Mouse (Mus musculus) frontal cortex, postnatal 10 days (tissue): Measurements from ENCODE around the gene Tacr2.
A peak's percentile ranks its signal among the peaks of the same experiment; 100 is the strongest.

Experiments
- DNase-seq, 2 experiments: peaks; one replicate each; pipeline ENCODE4 v3.0.0; 2022; ENCODE audit warnings: low spot score in 2 of 2, mixed read lengths in 1 of 2

Tacr2 gene

DNA sequence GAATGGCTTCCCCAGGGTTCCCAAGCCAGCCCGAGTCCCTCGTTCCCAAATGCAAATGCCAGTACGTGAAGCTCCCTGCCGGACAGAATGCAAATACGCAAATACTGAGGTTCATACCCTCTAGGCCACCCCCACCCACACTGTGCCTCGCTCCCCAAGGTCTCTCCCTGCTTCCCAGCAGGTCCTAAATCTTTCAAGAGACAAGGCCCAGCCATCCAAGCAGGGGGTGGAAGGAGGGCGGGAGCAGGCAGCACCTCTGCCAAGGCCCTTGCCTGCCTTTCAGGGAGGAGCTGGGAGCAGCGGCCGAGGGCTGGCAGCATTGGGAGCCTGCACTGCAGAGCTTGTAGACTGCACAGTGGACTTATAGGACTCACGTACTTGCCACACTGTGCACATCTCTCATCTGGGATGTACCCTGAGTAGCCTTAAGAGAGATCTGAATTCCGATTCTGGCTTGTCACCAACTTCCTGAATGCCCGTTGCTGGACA, at the start of gene Tacr2:
Tacr2 (plus strand) TSS at position 439 of the 489 bp plus-strand sequence.
- DNase-seq: no peak

DNA sequence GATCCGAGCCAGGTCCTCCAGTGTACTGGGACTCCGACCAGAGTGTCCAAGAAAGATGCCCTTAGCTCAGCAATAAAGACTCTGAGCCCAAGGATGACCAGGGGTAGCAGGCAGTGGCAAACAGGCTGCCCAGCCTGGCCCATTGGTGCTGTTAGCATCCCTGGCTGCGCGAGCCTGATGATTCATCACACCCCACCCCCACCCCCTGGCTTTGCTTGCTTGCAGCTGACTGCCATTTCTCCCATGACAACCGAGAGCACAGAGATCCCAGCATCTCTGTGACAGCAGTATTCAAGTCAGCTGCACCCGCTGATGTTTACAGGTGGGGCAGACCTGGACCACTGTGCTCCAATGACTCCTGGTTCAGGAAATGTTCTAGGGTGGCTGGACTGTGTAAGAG, 49.7 kb upstream of the Tacr2 start:
- no peak for DNase-seq

DNA sequence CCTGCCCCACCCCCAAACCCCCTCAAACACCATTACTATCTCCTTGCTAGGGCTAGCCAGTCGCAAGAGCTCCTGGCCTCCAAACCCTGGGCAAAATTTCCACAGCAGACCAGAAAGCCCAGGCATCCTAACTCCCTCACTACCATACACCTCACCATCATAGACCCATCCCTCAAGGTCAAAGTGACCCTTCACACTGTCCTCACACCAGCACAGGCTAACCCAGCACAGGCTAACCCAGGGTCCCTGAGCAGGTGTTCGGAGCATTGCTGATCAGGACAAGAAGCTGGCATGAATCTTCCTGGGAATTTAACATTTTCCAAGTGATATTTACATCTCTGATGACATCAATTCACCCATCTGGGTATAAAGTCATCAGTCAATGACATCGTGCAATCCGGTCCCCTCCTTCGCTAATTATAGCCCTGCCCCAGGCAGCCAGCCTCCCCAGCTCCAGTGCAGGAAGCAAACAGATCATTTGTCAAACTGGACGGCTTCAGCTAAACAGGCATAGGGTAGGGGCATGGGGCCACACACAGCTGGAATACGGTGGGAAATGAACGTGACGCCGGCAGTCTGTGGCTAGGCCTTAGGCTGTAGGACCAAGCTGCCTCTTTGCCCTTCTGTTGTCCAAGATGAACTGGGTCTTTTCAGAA, 43.9 kb upstream of the Tacr2 start:
- DNase-seq: no peak

DNA sequence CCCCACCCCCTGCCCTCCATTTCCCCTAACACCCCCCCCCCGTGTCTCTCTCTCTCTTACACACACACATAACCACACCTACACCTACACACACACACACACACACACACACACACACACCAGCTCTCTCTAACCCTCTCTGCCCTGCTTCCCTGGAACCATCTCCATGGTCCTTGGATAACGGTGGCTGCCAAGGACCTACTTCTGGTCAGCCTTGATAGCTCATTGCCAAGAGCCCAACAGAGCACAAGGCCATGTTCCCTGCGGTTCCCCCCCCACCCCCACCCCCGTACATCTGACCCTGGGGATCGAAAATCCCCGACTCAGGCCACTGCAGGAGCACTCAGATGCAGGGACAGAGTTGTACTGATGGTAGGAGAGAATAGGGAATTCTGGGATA, 40.9 kb upstream of the Tacr2 start:
- DNase-seq: no peak

DNA sequence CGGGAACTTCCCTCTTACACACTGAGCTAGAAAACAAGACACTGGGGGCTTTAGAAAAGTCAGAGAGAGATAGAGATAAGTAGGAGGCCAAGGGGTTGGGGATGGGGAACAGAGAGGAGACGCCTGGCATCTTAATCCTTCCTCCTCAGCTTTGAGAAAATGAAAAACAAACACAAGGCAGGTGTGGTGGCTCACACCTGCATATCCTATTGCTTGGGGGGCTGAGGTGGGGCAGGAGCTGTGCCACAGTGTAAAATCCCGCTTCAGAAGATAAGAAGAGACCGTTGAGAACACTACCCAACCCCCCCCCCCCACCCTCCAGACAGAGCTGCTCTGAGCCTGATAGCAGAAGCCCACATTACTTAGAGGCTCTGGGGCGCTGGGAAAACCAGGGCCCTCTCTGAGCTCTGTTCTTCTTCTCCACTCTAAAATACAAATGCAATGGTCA, 37.0 kb upstream of the Tacr2 start:
- no peak for DNase-seq

DNA sequence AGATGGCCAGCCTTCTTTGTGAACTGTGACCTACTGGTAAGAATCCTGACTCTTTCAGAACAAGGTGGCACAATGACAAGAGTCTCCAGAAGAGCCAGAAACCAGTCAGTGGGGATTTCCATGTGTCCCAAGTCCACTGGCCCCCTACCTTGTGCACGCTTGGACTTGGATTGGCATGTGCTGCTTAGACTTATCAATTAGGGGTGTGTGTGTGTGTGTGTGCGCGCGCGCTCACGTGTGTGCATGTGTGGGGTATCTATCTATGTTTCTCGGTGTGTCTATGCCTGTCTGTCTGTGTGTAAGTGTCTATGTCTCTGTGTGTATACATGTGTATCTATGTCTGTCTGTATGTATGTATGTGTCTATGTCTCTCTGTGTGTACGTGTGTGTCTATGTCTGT, 36.6 kb upstream of the Tacr2 start:
- DNase-seq: no peak

DNA sequence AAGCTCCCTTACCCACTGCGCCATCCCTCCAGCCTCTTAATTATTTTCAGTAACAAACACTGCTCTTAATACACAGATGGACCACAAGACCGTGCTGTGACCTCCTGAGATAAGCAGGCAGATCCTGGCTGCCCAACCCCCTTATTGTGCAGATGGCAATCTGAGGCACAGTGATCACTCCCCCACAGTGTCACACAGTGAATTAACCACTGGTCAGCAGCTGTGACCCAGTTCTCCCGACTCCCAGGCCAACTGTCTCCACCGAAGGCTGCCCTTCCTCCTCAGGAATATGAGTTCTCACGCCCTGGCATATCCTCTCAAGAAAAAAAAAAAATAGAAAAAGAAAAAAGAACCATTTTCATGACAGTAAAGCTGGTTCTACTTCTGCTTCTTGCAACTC, 35.6 kb upstream of the Tacr2 start:
- DNase-seq: no peak

DNA sequence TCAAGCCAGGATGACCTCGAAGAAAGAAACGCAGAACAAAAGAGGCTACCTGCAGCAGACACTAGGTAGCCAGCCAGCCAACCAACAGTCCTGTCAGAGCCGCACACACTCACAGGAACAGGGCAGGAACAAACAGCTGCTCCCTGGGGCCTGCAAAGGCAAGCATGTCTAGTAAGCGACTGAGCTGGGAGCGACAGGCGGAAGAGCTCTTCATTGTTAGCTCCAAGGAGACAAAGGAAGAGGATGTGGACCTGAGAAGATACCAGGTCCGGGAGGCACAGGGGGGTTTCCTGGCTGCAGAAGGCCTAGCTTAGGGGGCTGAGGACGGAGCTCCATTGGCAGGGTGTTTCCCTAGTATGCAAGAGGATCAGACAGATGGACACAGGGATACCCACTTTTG, 35.0 kb upstream of the Tacr2 start:
- no peak for DNase-seq

DNA sequence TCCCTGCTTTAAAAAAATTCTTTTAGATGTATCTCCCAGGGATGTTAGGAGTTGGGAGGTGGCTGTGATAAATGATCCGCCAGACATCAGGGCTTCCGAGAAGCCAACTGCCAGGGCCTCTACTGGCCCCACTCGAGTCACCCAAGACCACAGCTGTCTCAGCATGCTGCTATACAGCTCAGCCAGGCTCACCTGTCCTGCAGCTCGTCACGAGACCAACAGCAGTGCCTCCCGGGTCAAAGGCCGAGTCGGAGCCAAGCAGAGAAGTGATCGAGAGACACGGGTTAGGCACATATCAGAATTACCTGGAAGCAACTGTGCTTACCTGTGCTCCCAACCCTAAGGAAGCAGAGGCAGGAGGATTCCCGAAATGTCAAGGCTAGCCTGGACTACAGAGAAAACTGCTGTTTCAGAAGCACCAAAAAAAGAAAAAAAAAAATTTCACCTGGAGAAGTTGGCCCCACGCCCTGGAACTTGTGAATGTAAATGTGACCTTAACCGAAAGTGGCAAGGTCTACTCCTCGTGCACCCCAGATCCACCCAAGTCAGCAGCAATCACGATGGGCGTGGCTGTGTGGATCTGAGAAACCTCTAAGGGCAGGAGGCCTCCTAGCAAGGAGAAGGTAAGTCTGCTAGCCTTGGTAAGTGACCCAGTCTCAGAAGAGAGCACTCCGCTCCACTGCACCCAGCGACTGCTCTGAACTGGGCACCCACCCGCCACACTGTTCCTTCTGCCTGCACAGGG, 34.0 kb upstream of the Tacr2 start:
- DNase-seq: no peak

DNA sequence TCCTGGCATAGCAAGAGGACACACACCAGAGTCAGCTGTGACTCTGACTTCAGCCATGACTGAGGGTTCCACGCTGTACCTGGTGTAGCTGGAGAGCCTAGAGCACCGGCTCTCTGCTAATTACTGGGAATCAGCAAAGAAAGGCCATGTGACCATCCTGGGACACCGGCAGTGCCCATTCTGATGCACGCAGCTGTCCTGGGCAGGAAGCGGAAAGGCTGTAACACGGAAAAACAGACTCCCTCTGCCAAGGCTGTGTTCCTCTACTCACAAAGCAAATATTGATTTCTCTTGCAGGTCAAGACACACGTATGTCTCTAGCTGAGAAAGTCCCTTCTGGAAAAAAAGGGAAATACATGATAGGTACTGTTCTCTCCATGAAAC, 33.5 kb upstream of the Tacr2 start:
- DNase-seq: no peak

DNA sequence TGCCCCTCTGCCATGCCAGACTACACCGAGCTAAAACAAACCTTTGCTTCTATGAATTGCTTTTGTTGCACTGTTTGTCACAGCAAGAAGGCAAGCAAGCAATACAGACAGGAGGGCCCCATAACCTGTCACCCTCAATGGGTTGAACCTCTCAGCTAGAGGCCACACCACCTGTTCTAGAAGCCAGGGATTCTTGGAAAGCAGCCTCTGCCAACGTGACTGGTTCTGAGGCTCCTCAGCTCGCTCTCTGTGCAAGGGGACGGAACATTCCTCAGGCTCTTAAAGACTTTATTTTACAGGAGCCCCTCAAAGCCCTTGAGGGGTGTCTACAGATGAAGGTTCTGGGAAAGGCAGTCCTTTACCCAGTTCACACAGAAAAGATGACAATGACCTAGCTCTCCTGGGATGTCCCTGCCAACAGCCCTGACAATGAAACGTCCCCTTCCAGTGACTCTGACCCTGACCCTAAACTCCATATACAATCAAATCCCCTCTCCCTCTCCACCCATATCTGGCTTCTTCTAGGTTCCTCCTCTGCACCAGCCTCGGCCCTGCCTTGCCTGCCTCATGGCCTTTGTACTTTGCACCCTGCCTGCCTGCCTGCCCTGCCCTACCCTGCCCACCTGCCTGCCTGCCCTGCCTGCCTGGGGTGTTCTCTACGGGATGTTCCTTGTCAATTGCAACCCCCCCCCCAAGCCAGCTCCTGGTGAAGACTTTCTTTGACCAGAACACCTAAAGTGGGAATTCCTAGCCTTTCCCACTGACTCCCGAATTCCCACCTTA, 31.3 kb upstream of the Tacr2 start:
- no peak for DNase-seq

DNA sequence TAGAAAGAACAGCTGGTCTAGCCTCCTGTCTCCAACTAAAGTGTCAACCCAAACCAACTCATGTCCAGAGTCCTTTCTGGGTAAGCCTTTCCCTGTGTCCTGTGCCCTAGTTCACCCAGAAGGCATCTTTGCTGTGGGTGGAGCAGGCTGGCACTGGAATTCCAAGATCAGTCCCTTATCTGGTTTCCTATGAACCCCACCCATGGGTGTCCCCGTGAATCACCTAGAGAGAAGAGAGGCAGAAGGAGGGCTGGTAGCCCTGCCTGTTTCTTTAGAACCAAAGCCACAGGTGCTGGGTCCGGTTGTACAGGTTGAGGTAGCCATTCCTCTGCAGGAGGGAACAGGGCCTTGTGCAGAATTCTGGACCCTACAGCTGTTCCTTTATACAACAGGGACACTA, 30.6 kb upstream of the Tacr2 start:
- no peak for DNase-seq

DNA sequence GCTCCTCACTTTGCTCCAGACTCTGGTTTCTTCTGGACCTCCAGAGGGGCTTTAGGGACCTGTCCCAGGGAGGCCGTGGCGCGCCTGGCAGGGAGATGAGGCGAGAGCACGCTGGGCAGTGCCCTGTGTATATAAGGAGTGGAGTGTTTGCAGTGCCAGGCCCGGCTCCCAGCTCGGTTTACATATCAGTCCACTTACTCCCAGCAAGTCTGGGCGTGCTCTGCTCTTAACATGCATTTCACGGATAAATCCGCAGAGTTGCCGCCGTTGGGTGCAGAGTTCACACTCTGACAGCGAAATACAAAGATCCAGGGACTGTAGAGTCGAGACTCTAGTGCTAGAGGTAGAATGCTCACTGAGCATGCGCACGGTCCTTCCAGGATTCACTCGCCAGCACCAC, 29.5 kb upstream of the Tacr2 start:
- DNase-seq: no peak

DNA sequence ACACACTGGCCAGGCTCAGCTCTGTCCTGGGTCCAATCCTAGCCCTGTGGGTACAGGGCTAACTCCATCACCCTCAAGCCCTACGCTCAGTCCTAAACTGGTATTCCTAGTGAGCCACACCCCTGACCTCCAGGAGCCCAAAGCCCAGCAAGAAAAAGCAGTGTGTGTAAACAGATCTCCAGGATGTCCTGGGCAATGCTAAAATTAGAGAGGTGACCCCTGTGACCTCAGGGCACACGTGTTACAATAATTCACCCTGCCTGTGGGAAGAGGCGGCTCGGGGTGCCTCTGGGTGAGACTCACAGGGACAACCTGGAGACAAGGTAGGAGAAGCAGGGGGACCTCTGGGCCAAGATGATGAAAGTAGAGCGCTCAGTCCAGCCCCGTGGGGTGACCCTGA, 28.0 kb upstream of the Tacr2 start:
- DNase-seq: no peak

DNA sequence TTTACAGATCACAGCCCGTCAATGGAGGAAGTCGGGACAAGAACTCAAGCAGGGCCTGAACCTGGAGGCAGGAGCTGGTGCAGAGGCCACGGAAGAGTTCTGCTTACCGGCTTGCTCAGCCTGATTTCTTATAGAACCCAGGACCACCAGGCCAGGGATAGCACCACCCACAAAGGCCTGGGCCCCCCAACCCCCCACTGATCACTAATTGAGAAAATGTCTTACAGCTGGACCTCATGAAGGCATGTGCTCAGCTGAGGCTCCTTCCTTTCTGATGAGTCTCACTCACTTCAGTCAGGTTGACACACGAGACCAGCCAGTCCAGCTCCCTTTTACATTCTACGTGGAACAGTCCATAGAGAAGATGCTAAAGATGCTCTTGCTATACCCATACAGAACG, 26.4 kb upstream of the Tacr2 start:
- DNase-seq: no peak

DNA sequence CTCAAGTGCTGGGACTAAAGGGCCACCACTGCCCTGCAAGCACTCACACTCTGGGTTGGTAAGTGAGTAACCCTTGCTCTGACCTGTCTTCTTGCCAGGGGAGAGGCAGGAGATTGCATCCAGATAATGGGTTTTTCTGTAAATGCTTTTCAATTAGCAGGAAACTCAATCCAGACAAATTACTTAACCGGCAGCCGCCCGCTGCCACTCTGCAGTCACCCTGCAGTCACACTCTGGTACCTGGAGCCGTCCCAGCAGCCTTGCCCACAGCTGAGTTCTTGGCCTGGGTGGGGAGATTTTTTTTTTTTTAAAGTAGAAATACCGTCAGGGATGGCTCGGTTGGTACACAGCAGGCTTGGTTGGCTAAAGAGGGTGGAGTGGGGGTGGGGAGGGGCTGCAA, 24.1 kb upstream of the Tacr2 start:
- no peak for DNase-seq

DNA sequence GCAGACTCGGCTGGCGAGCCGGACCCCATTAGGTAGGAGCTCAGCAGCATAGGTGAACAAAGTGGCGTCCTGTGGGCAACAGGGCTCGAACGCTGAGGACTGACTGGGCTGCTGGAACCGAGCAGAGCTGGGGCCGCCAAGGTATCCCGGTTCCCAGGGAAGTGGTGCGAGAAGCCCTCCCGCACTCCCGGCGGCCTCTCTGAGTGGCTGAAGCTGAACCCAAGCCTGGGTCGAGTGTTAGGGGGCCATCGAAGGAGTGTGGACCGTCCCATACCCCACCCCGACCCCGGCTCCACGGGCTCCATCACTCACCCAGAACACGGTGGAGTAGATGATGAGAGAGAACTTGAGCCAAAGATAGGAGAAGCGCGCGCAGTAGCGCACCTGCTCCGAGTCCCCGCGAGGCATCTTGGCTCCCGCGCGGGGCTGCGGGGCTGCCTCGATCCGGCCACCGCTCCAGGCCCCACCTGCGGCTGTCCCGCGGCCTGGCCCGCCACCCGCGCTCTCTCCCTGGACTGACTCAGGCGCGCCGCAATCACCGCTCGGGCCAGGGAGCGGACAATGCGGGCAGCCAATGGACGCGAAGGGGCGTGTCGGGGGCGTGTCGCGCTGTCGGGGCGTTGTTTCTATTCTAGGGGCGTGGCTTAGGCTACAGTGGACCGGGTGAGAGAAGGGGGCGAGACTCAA, 21.4 kb upstream of the Tacr2 start, which contains the start of gene Tspan15:
Tspan15 (minus strand) TSS at position 544 of the 687 bp plus-strand sequence.
- DNase-seq: peak; percentile 73 to 83

DNA sequence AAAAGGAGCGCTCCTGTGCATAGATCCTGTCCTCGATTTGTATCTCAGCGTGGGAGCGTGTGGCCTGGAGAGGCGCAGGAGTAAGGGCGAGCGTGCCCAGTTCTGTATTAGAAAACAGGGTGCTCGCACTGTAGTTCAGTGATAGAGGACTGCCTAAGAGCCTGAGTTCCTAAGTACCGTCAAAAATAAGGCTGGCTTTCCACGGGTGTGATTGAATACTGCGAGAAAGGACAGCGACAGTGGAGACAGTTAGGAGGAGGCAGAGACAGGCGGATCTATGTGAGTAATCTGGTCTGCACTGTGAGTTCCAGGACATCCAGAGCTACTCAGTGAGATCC, 20.9 kb upstream of the Tacr2 start:
- no peak for DNase-seq

DNA sequence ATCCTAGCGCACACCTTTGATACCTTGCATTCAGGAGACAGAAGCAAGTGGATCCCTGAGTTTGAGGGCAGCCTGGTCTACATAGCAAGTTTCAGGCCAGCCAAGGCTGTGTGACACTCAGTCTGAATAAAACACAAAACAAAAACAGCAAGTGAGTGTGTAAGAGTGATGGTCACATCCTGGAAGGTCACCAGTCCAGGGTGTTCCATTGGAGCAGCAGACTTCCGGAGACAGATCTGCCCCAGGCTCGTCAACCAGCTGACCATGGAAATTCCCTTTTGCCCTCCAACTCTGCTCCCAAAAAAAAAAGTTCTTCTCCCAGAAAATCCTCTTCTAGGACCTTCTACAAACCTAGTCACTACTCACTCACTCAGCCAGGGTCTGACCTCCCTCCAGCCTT, 20.4 kb upstream of the Tacr2 start:
- no peak for DNase-seq

DNA sequence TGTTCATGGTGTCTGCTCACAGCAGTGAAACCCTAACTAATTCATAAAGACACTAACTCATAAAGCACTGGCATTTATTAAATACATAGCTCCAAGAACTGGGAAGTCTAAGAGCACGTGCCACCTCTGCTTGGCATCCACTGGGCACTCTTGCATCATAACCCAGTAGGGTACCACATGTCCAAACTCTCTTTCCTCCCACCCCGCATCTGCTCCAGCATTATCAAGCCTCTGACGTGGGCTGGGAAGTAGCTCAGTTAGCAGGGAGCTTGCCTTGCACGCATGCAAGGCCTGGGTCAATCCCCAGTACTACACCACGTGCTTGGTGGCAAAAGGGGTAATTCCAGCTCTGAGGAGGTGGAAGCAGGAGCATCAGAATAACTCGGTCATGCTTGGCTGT, 16.1 kb upstream of the Tacr2 start:
- DNase-seq: no peak

DNA sequence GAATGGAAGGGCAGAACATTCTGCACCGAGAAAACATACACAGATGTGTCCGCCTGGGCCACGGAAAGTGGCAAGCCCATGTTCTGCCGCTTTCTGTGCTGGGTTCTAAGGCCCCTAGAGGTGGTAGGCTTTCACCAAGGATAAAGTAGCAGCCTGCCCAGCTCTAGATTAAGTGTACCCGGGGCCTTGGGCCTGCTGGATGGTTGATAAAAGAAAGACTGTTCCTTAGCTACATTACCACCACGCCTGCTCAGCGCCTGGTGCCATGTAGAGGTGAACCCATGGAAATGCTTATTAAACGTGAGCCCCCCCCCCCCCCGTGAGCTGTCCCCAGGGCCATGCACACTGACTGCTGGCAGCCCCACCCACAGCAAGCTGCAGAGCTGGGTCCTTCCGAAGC, 15.0 kb upstream of the Tacr2 start:
- DNase-seq: no peak

DNA sequence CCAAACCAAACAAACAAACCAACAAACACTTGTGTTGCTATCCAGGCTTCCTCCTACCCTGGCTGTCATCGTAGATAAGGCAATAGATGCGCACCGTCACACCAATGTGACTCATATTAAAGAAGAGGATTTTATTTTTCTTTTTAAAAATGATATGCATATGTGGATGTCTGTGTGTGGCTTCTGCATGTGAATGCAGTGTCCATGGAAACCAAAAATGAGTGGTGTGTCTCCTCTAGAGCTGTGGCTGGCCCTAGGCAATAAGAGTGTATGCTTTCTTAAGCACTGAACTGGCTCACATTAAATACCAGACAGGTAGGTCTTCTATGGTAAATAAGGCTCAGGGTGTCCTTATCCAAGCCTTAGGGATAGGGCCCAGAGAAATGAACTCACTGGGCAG, 13.6 kb upstream of the Tacr2 start:
- DNase-seq: no peak
